Mouse (Mus musculus) cerebellum, adult 9-10 months (tissue): ENCODE data around the gene Mob1a.
"Not testable (repeated sequence)": the region's sequence is repeated elsewhere in the genome, so short reads cannot be mapped to it uniquely, and the experiment has no call there.

Experiments
- DNase-seq: peaks from one replicate; pipeline ENCODE4 v3.0.0; 2022

The Mob1a gene

GRCm38 (mm10) chr6:83345285-83345684, 19.5 kb downstream of the Mob1a start:
- DNase-seq: not testable (repeated sequence)

- peak; percentile 20 for DNase-seq
Measured at GRCm38 (mm10) chr6:83347916-83348315, 22.1 kb downstream of the Mob1a start.

GRCm38 (mm10) chr6:83348873-83349272, 23.1 kb downstream of the Mob1a start, which contains the start of gene Bola3:
TSS of gene Bola3 (plus strand) at chr6:83349147.
- DNase-seq: no peak

- DNase-seq: peak; percentile 91
Measured at GRCm38 (mm10) chr6:83349274-83349958, 23.6 kb downstream of the Mob1a start.

- peak; percentile 31 for DNase-seq
Measured at GRCm38 (mm10) chr6:83350172-83350571, 24.4 kb downstream of the Mob1a start.

GRCm38 (mm10) chr6:83350851-83351405, 25.1 kb downstream of the Mob1a start:
- DNase-seq: no peak

- no peak for DNase-seq
Measured at GRCm38 (mm10) chr6:83351490-83352160, 25.8 kb downstream of the Mob1a start.

GRCm38 (mm10) chr6:83352666-83353410, 27.0 kb downstream of the Mob1a start:
- DNase-seq: peak; percentile 94

GRCm38 (mm10) chr6:83354856-83355781, 29.3 kb downstream of the Mob1a start:
- no peak for DNase-seq

- DNase-seq: peak; percentile 89
Measured at GRCm38 (mm10) chr6:83356569-83357138, 30.8 kb downstream of the Mob1a start.

GRCm38 (mm10) chr6:83357436-83357835, 31.6 kb downstream of the Mob1a start:
- DNase-seq: no peak

- no peak for DNase-seq
Measured at GRCm38 (mm10) chr6:83361523-83362248, 35.9 kb downstream of the Mob1a start.

- DNase-seq: no peak
Measured at GRCm38 (mm10) chr6:83363075-83363474, 37.3 kb downstream of the Mob1a start.

GRCm38 (mm10) chr6:83370316-83370965, 44.6 kb downstream of the Mob1a start:
- DNase-seq: peak; percentile 72

- DNase-seq: no peak
Measured at GRCm38 (mm10) chr6:83371350-83371749, 45.5 kb downstream of the Mob1a start.

- no peak for DNase-seq
Measured at GRCm38 (mm10) chr6:83373704-83374300, 48.0 kb downstream of the Mob1a start.

GRCm38 (mm10) chr6:83381510-83382491, 56.0 kb downstream of the Mob1a start:
- DNase-seq: no peak

GRCm38 (mm10) chr6:83385569-83386090, 59.8 kb downstream of the Mob1a start:
- no peak for DNase-seq
